Mouse (Mus musculus) mouse trophoblast stem cell (cell line): ENCODE measurements around the gene Dennd5a.

Source experiments
- in situ Hi-C, 2 experiments: fragments of 300-500 bp; cut with MseI, MboI; formaldehyde crosslinking; loops; 2 replicates in 1 of 2; 3 replicates in 1 of 2; pipeline ENCODE4 v1.15.1; 2025

Dennd5a gene

GRCm38 (mm10) chr7:109963707-109964106 is 3.4 kb upstream of the Dennd5a start:
- in situ Hi-C loops = no loop called here

GRCm38 (mm10) chr7:109962596-109962995 is 2.3 kb upstream of the Dennd5a start:
- in situ Hi-C loops = no loop called here

DNA sequence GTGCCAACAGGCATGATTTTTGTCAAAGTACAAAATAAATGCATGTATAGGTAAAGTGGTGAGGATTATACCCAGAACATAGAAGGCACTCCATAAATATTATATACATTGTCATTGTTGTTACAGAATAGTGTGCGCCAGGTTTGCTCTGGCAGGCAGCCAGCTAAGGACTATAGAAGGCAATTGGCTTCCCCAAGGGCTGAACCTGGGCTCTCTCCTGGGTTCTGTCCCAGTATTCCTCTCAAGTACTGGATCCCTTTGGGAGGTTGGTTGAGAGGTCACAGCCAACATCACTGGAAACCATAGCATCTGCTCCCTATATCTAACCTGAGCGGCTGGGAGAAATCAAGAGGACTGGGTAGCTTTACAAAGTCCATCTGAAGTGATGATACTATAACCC is 1.3 kb upstream of the Dennd5a start:
- in situ Hi-C loops = no loop called here

DNA sequence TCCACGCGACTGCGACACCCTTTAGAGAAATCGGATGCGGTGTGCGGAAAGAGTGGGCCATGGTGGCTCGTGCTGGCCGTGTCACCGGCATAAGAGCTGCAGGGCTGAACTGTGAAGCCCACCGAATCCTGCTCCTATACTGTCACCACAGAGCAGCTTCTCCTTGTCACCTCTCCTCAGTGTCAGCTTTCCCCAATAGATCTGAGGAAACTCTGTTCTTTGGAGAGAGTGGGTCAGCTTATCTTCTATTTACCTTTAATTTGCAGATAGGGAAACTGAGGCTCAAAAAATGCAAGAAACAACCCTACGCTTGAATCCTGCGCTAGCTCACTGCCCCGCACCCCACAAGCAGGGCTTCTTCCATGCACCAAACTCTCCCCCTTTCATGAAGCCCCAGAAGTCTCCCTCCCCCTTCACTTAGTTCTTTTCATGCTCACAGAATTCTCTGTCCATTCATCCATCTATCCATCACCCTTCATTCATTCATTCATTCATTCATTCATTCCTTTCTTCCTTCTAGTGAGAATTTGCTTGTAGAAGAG is 414 bp upstream of the Dennd5a start:
- in situ Hi-C loops = no loop called here

DNA sequence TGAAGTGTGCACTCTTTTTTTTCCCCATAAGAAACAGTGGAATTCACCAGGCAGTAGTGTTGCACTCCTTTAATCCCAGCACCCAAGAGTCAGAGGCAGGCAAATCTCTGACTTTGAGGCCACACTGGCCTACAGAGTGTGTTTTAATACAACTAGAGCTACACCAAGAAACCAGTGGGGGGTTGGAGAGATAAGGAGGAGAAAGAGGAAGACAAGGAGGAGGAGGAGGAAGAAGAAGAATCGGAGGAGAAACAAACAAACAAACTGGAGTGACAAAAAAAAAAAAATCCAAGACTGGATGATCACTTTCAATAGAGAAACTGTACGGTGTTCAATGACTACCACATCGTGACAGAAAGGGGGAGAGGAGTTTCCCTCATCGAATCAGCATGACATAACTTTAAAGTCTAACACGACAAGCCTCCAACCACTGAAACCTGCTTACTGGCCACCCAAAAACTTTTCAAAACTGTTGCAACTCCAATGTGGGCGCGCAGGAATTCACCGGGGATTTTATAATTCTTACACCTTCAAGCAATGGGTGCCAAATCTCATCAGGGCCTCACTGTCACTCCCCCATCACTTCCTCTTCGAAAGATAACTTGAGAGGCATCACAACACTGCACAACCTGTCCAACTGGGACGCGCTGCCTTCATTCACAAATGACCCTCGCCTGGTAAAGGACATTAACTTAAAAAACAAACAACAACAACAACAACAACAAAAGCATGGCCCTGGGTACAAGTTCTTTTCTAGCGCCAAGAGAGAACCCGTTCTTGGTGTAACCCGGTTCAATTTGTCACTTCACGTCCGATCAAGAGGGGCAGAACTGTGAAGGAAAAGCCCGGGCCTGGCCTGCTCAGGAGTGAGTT is 1.2 kb downstream of the Dennd5a start:
- in situ Hi-C loops = no loop called here

- in situ Hi-C loops = no loop called here
Observed at GRCm38 (mm10) chr7:109957996-109958789, 2.1 kb downstream of the Dennd5a start.

GRCm38 (mm10) chr7:109954622-109955401 is 5.5 kb downstream of the Dennd5a start:
- in situ Hi-C loops = no loop called here

GRCm38 (mm10) chr7:109951297-109951696 is 9.0 kb downstream of the Dennd5a start:
- in situ Hi-C loops = no loop called here

GRCm38 (mm10) chr7:109944421-109945034 is 15.7 kb downstream of the Dennd5a start:
- in situ Hi-C loops = no loop called here

GRCm38 (mm10) chr7:109929628-109930027 is 30.6 kb downstream of the Dennd5a start:
- in situ Hi-C loops = no loop called here

GRCm38 (mm10) chr7:109928365-109928764 is 31.9 kb downstream of the Dennd5a start:
- in situ Hi-C loops = no loop called here

DNA sequence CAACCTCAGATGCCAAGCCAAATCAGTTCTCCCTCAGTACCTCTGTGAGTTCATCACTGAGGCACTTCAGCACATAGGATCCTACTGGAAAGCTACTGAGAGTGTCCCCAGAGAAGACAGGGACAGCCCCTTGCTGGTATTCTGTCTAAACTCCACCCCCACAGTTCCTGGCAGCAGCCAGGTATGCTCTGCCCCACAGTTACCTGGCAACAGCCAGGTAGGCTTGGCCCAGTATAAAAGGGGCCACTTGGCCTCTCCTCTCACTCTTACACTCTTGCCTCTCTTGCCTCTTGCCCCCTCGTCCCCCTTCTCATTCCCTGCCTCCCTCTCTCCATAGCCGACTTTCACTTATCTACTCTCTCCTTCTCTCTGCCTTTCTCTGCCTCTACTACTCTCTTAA is 35.3 kb downstream of the Dennd5a start:
- in situ Hi-C loops = no loop called here

- in situ Hi-C loops = no loop called here
Observed at GRCm38 (mm10) chr7:109922889-109923288, 37.4 kb downstream of the Dennd5a start.

DNA sequence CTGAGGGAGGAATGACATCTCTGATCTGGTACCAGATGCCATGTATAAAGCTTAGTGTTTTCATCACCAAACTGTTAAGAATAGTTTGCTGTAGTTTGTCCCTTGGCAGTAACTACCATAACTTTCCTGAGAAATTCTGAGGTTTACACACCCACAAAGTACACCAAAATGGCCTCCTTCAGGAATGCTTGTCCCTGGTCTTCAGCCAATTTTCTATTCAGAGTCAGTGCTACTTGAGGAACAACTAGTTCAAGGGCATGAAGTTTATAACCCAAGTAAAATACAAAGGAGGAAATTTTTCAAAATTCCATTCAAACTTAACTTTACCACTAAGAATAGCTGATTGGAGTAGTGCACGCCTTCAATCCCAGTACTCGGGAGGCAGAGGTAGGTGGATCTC is 54.1 kb downstream of the Dennd5a start:
- in situ Hi-C loops = no loop called here

DNA sequence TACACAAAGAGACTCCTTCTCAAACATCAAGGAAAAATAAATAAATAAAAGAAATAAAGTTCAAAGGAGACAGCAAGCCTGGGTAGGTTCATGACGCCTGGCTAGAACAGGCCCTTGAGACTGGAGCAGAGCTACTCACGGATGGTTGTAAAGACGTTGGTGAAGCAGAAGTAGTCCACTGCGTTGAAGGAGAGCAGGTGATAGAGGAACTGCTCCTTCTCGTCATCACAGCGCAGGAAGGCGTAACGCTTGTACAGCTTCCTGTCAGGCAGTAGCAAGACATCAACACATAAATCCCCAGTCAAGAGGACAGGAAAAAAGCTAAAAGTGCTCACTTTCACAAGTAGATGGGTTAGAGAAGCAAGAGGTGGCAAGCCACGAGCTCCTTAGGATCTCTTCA is 59.3 kb downstream of the Dennd5a start:
- in situ Hi-C loops = no loop called here

GRCm38 (mm10) chr7:109898911-109899310 is 61.4 kb downstream of the Dennd5a start:
- in situ Hi-C loops = no loop called here

DNA sequence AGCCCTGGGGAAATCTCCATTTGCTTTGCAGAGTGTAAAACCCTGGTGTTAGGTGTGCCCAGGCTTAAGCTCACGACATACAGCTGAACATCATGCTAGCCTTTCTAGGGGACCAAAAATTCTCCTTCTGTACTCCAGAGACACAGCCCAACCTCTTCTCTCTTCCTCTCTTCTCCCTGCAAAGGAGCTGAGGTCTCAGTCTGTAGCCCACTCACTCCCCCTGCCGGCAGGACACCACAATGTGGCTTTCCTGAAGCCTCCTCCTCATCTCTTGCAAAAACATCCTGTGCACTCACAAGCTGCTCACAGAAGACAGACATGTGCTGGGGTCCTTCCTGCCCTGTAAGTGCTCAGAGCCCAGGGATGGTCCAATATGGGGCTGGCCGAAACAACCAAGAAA is 67.7 kb downstream of the Dennd5a start:
- in situ Hi-C loops = no loop called here

GRCm38 (mm10) chr7:109891786-109892185 is 68.5 kb downstream of the Dennd5a start:
- in situ Hi-C loops = no loop called here

GRCm38 (mm10) chr7:109890256-109890655 is 70.0 kb downstream of the Dennd5a start:
- in situ Hi-C loops = no loop called here

GRCm38 (mm10) chr7:109889300-109889699 is 71.0 kb downstream of the Dennd5a start:
- in situ Hi-C loops = no loop called here

DNA sequence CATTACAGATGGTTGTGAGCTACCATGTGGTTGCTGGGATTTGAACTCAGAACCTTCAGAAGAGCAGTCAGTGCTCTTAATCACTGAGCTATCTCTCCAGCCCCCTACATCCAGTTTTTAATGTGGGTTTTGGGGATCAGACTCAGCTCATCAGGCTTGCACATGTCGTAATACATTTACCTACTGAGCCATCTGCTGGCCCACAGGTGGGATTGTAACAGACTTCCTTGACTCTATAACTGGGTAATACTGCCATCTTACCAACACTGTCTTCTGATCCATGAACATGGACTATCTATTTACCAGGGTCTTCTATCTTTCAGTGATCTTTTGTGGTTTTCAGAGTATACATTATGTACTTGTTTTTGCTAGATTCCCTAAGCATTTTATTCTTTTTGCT is 74.0 kb downstream of the Dennd5a start:
- in situ Hi-C loops = no loop called here
